Mouse (Mus musculus) megakaryocyte, embryonic 14.5 days (primary cell): ENCODE data around the gene Pgf.

Source experiments
- FLI1 ChIP-seq: IDR thresholded peaks from 2 replicates; pipeline ENCODE4 v1.6.1; 2012; ENCODE audit warnings: low read length, inconsistent platforms, mixed read lengths
- GATA1 ChIP-seq: IDR thresholded peaks from 3 replicates; pipeline ENCODE4 v1.6.1; 2012; ENCODE audit warnings: mixed read lengths, low read length, inconsistent platforms, borderline replicate concordance

- TF ChIP-seq GATA1: no peak
- TF ChIP-seq FLI1: no peak
Observed at GRCm38 (mm10) chr12:85192461-85193108, 15.0 kb upstream of the Pgf start.
